Mouse (Mus musculus): ENCODE data around the gene Tbl1x. TPM values are rescaled to one million over a fixed set of nuclear protein-coding genes. Genes with fewer than 3 reads are reported as not detected.

Gene Tbl1x
- polyA plus RNA-seq, 1 experiment from 2014 or later, result 41.4 TPM

- H3K27me3 ChIP-seq (replicated peaks), result no peaks in the 10 kb centered on the region
- H3K9ac ChIP-seq (replicated peaks), result no peak overlapping the region
- ATAC-seq (ENCODE audit: low FRiP score), result no peak
- no peak overlapping the region for H3K4me2 ChIP-seq
- no peaks in the 10 kb centered on the region for H3K36me3 ChIP-seq
- no peak overlapping the region for H3K27ac ChIP-seq (replicated peaks)
- H3K9me3 ChIP-seq (replicated peaks), result no peaks in the 10 kb centered on the region
- no peaks in the 10 kb centered on the region for H3K4me1 ChIP-seq
- 75% methylated on average over 4 of the region's 4 CpGs for WGBS
- no peak overlapping the region for H3K4me3 ChIP-seq (replicated peaks)
Observed at GRCm38 (mm10) chrX:77615735-77616293, 105.0 kb downstream of the Tbl1x start.

GRCm38 (mm10) chrX:77617368-77618144, 106.7 kb downstream of the Tbl1x start:
- no peaks in the 10 kb centered on the region for H3K27me3 ChIP-seq (replicated peaks)
- no peak overlapping the region for H3K4me2 ChIP-seq
- no peaks in the 10 kb centered on the region for H3K9me3 ChIP-seq (replicated peaks)
- H3K9ac ChIP-seq (replicated peaks), result no peak overlapping the region
- no peak for ATAC-seq (ENCODE audit: low FRiP score)
- no peak overlapping the region for H3K27ac ChIP-seq (replicated peaks)
- no peak overlapping the region for H3K4me3 ChIP-seq (replicated peaks)
- 85% methylated on average over 6 of the region's 6 CpGs for WGBS
- no peaks in the 10 kb centered on the region for H3K36me3 ChIP-seq
- H3K4me1 ChIP-seq, result no peaks in the 10 kb centered on the region

- no peak overlapping the region for H3K4me2 ChIP-seq
- H3K27me3 ChIP-seq (replicated peaks), result no peaks in the 10 kb centered on the region
- 81% methylated on average over 2 of the region's 2 CpGs for WGBS
- H3K4me1 ChIP-seq, result no peaks in the 10 kb centered on the region
- no peak for ATAC-seq (ENCODE audit: low FRiP score)
- H3K9me3 ChIP-seq (replicated peaks), result no peaks in the 10 kb centered on the region
- no peaks in the 10 kb centered on the region for H3K36me3 ChIP-seq
- H3K27ac ChIP-seq (replicated peaks), result no peak overlapping the region
- no peak overlapping the region for H3K4me3 ChIP-seq (replicated peaks)
- no peak overlapping the region for H3K9ac ChIP-seq (replicated peaks)
Observed at GRCm38 (mm10) chrX:77630439-77630838, 119.6 kb downstream of the Tbl1x start.

GRCm38 (mm10) chrX:77636499-77636898, 125.7 kb downstream of the Tbl1x start:
- ATAC-seq (ENCODE audit: low FRiP score), result no peak
- no peak overlapping the region for H3K4me2 ChIP-seq
- 60% methylated on average over 3 of the region's 3 CpGs for WGBS

GRCm38 (mm10) chrX:77638076-77638475, 127.3 kb downstream of the Tbl1x start:
- H3K9ac ChIP-seq (replicated peaks), result no peak overlapping the region
- peak; percentile 88 for ATAC-seq (ENCODE audit: low FRiP score)
- H3K4me2 ChIP-seq, result no peak overlapping the region
- WGBS, result 9% methylated on average over 3 of the region's 3 CpGs
- no peaks in the 10 kb centered on the region for H3K27me3 ChIP-seq (replicated peaks)
- H3K36me3 ChIP-seq, result no peaks in the 10 kb centered on the region
- H3K9me3 ChIP-seq (replicated peaks), result no peaks in the 10 kb centered on the region
- no peak overlapping the region for H3K4me3 ChIP-seq (replicated peaks)
- H3K4me1 ChIP-seq, result no peaks in the 10 kb centered on the region
- no peak overlapping the region for H3K27ac ChIP-seq (replicated peaks)

More at GRCm38 (mm10) chrX:77636499-77636898, 125.7 kb downstream of the Tbl1x start:
- no peaks in the 10 kb centered on the region for H3K36me3 ChIP-seq
- H3K27ac ChIP-seq (replicated peaks), result no peak overlapping the region
- no peak overlapping the region for H3K9ac ChIP-seq (replicated peaks)
- H3K27me3 ChIP-seq (replicated peaks), result no peaks in the 10 kb centered on the region
- H3K9me3 ChIP-seq (replicated peaks), result no peaks in the 10 kb centered on the region
- H3K4me1 ChIP-seq, result no peaks in the 10 kb centered on the region
- no peak overlapping the region for H3K4me3 ChIP-seq (replicated peaks)

- ATAC-seq (ENCODE audit: low FRiP score), result no peak
- no peaks in the 10 kb centered on the region for H3K27me3 ChIP-seq (replicated peaks)
- no peaks in the 10 kb centered on the region for H3K4me1 ChIP-seq
- H3K9me3 ChIP-seq (replicated peaks), result no peaks in the 10 kb centered on the region
- H3K27ac ChIP-seq (replicated peaks), result no peak overlapping the region
- H3K9ac ChIP-seq (replicated peaks), result no peak overlapping the region
- no peaks in the 10 kb centered on the region for H3K36me3 ChIP-seq
- H3K4me2 ChIP-seq, result no peak overlapping the region
- WGBS, result 93% methylated on average over 4 of the region's 4 CpGs
- H3K4me3 ChIP-seq (replicated peaks), result no peak overlapping the region
Observed at GRCm38 (mm10) chrX:77640301-77640700, 129.5 kb downstream of the Tbl1x start.

DNA sequence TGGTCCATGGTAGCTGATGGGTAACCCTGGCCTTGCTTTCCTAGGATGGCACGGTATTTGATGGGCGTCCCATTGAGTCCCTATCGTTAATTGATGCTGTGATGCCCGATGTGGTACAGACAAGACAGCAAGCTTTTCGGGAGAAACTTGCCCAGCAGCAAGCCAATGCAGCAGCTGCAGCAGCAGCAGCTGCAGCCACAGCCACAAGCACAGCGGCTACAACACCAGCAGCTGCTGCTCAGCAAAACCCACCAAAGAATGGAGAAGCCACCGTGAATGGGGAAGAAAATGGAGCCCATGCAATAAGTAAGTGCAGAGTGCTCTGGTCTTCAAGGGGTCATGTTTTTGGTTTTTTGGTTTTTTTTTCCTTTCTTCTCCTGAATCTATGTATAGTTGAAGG, 135.4 kb downstream of the Tbl1x start:
- WGBS, result 87% methylated on average over 7 of the region's 7 CpGs
- no peak for ATAC-seq (ENCODE audit: low FRiP score)
- Histone ChIP-seq H3K27ac (replicated peaks) (no peak overlapping the region), H3K36me3 (peaks cover 9% of the 10 kb centered on the region; the same call in 1 of the 2 replicates), H3K4me2 (no peak overlapping the region), H3K4me1 (no peaks in the 10 kb centered on the region), H3K9me3 (replicated peaks) (no peaks in the 10 kb centered on the region), H3K27me3 (replicated peaks) (no peaks in the 10 kb centered on the region), H3K9ac (replicated peaks) (no peak overlapping the region), H3K4me3 (replicated peaks) (no peak overlapping the region)

GRCm38 (mm10) chrX:77650246-77650645, 139.4 kb downstream of the Tbl1x start:
- WGBS, result 77% methylated on average over 2 of the region's 2 CpGs
- Histone ChIP-seq H3K27ac (replicated peaks) (no peak overlapping the region), H3K9ac (replicated peaks) (no peak overlapping the region), H3K4me2 (no peak overlapping the region), H3K27me3 (replicated peaks) (no peaks in the 10 kb centered on the region), H3K4me3 (replicated peaks) (no peak overlapping the region), H3K36me3 (peaks cover 17% of the 10 kb centered on the region), H3K4me1 (no peaks in the 10 kb centered on the region), H3K9me3 (replicated peaks) (no peaks in the 10 kb centered on the region)
- ATAC-seq (ENCODE audit: low FRiP score), result no peak

- Histone ChIP-seq H3K9ac (replicated peaks) (no peak overlapping the region), H3K4me3 (replicated peaks) (no peak overlapping the region), H3K27ac (replicated peaks) (no peak overlapping the region), H3K4me1 (no peaks in the 10 kb centered on the region), H3K36me3 (peaks cover 8% of the 10 kb centered on the region), H3K27me3 (replicated peaks) (no peaks in the 10 kb centered on the region), H3K4me2 (no peak overlapping the region), H3K9me3 (replicated peaks) (no peaks in the 10 kb centered on the region)
- no peak for ATAC-seq (ENCODE audit: low FRiP score)
- WGBS, result 92% methylated on average over 3 of the region's 3 CpGs
Observed at GRCm38 (mm10) chrX:77662030-77662429, 151.2 kb downstream of the Tbl1x start.

DNA sequence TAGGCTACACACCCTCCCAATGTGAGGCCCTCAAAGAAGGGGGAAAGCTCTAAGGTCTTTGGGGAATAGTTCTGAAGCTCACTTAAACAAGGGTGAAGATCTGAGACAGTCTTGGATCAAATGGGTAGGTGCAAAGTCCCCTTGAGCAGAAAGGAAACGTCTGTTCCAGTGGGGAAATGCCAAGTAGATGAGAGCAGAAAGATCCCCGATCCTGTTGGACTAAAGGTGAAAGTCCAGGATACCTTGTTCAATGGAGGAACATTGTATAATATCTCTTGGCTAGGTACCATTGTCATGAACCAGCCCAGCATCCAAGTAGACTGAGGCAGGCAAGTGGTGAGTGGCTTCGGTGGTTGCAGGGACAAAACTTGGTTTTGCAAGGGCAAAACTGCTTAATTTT, 152.5 kb downstream of the Tbl1x start:
- H3K36me3 ChIP-seq, result peaks cover 8% of the 10 kb centered on the region
- H3K4me2 ChIP-seq, result no peak overlapping the region
- H3K4me1 ChIP-seq, result no peaks in the 10 kb centered on the region
- H3K27ac ChIP-seq (replicated peaks), result no peak overlapping the region
- 84% methylated on average over 3 of the region's 3 CpGs for WGBS
- no peak overlapping the region for H3K9ac ChIP-seq (replicated peaks)
- H3K27me3 ChIP-seq (replicated peaks), result no peaks in the 10 kb centered on the region
- no peak for ATAC-seq (ENCODE audit: low FRiP score)
- no peak overlapping the region for H3K4me3 ChIP-seq (replicated peaks)
- H3K9me3 ChIP-seq (replicated peaks), result no peaks in the 10 kb centered on the region

DNA sequence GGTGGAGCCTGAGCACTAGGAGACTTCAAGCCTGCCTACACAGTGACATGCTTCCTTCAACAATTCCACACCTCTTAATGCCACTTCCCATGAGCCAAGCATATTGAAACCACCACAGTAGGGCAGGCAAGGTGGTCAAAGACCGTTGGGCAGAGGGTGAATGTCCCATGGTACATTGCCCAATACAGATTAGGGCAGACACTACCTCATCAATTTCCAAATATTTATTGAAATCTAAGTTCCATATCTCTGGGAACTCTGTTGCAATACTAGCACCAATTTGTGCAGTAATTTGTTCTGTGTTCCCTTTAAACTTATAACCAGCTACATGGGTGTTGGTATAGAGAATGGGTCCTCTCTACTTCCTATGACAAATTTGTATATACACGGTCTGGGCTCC, 154.2 kb downstream of the Tbl1x start:
- Histone ChIP-seq H3K4me3 (replicated peaks) (no peak overlapping the region), H3K4me1 (no peaks in the 10 kb centered on the region), H3K27ac (replicated peaks) (no peak overlapping the region), H3K4me2 (no peak overlapping the region), H3K27me3 (replicated peaks) (no peaks in the 10 kb centered on the region), H3K36me3 (peaks cover 4% of the 10 kb centered on the region; the same call in 1 of the 2 replicates), H3K9me3 (replicated peaks) (no peaks in the 10 kb centered on the region), H3K9ac (replicated peaks) (no peak overlapping the region)
- 73% methylated on average over 2 of the region's 2 CpGs for WGBS
- no peak for ATAC-seq (ENCODE audit: low FRiP score)

DNA sequence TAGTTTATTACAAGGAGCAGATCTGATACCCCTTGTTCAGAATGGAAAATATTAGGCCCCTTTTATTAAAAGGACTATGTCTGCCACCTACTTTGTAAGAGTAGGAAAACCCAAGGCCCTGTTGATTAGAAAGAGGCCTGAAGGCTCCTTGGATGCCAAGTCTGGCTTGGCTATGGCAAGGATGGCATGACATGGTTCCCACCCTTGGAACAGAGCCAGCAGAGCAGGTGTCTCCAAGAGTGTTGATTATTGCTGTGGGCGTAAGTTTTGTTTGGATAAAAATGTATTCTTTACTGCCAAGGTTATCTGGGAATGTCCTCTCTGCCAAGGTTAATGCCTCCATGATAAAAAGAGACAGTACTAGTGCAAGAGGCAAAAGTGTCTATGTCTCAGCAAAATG, 156.1 kb downstream of the Tbl1x start:
- no peak for ATAC-seq (ENCODE audit: low FRiP score)
- Histone ChIP-seq H3K4me1 (no peaks in the 10 kb centered on the region), H3K27ac (replicated peaks) (no peak overlapping the region), H3K4me3 (replicated peaks) (no peak overlapping the region), H3K9ac (replicated peaks) (no peak overlapping the region), H3K9me3 (replicated peaks) (no peaks in the 10 kb centered on the region), H3K36me3 (no peaks in the 10 kb centered on the region), H3K4me2 (no peak overlapping the region), H3K27me3 (replicated peaks) (no peaks in the 10 kb centered on the region)
- 82% methylated on average over 1 of the region's 1 CpGs for WGBS

Data from neural tube, embryonic 15.5 days (tissue).